Mouse (Mus musculus): ENCODE data around the gene Il16.

- TF ChIP-seq CTCF (IDR thresholded peaks at IDR 0.05; ENCODE audit: insufficient read depth, low read length), result no peak
- no peak for TF ChIP-seq POLR2A (IDR thresholded peaks at IDR 0.05; ENCODE audit: borderline replicate concordance, extremely low read depth, low read depth, low read length)
Observed at GRCm38 (mm10) chr7:83639084-83639483, 106.4 kb downstream of the Il16 start.

Data from lung, adult 2 months (tissue).